Mouse (Mus musculus): Measurements from ENCODE around the gene Catsperd.

GRCm38 (mm10) chr17:56683546-56684140 lies 55.7 kb downstream of the Catsperd start:
- TF ChIP-seq CHD1 (IDR thresholded peaks at IDR 0.05; ENCODE audit: low read depth, low read length) (no peak), USF2 (IDR thresholded peaks at IDR 0.05; ENCODE audit: borderline replicate concordance in 1 of 2, insufficient read depth in 1 of 2, low read depth in 1 of 2, low read length in 2 of 2) (no peak), EP300 (IDR thresholded peaks at IDR 0.05; ENCODE audit: low read depth in 1 of 2, low read length in 2 of 2) (no peak), POLR2A (IDR thresholded peaks at IDR 0.05; ENCODE audit: control insufficient read depth in 1 of 2, insufficient read depth in 1 of 2, low read depth in 1 of 2, low read length in 2 of 2, poor library complexity in 1 of 2) (no peak), ZNF384 (IDR thresholded peaks at IDR 0.05; ENCODE audit: low read depth, low read length) (no peak), GATA1 (IDR thresholded peaks at IDR 0.05; ENCODE audit: low read depth, low read length) (no peak), USF1 (IDR thresholded peaks at IDR 0.05; ENCODE audit: low read depth, low read length) (no peak), MEF2A (IDR thresholded peaks at IDR 0.05; ENCODE audit: extremely low read depth, insufficient replicate concordance, low read depth, low read length, poor library complexity, severe bottlenecking) (no peak), CTCF (IDR thresholded peaks at IDR 0.05 in 2 of 3, conservative IDR thresholded peaks at IDR 0.05 in 1 of 3; ENCODE audit: control insufficient read depth in 1 of 3, insufficient read depth in 1 of 3, low read depth in 2 of 3, low read length in 3 of 3, poor library complexity in 1 of 3, severe bottlenecking in 1 of 3) (no peak), E2F4 (IDR thresholded peaks at IDR 0.05; ENCODE audit: borderline replicate concordance, low read depth, low read length) (no peak), MAX (IDR thresholded peaks at IDR 0.05; ENCODE audit: low read length) (no peak)

Data from MEL (cell line).